Mouse (Mus musculus) lung, postnatal 0 days (tissue): ENCODE results near the gene Tmco3. TPM values are rescaled to one million over a fixed set of nuclear protein-coding genes. Genes with fewer than 3 reads are reported as not detected.
A peak's percentile ranks its signal among the peaks of the same experiment; 100 is the strongest.

Experiments used
- ATAC-seq: fragments of 200-750 bp; cut with Nextera tagmentation; 2 replicates; pipeline ENCODE4 v1.8.0; 2017; ENCODE audit warnings: moderate library complexity
- DNase-seq: peaks from one replicate; pipeline ENCODE4 v3.0.0-alpha.2; 2016; ENCODE audit warnings: low spot score
- H3K27ac ChIP-seq: fragments of 300-500 bp; sonication (generic); 2 replicates; pipeline ENCODE4 v1.5.1; 2014; ENCODE audit warnings: antibody characterized with exemption, mild to moderate bottlenecking, low read length, mixed read lengths
- H3K27me3 ChIP-seq: fragments of 300-500 bp; sonication (generic); replicated peaks from 2 replicates; pipeline ENCODE4 v1.6.1; 2014; ENCODE audit warnings: low read length, mixed read lengths; ENCODE audit not compliant: insufficient read depth
- H3K36me3 ChIP-seq: fragments of 300-500 bp; sonication (generic); 2 replicates; pipeline ENCODE4 v1.6.1; 2014; ENCODE audit warnings: low read length, mixed read lengths; ENCODE audit not compliant: insufficient read depth
- H3K4me1 ChIP-seq: fragments of 300-500 bp; sonication (generic); 2 replicates; pipeline ENCODE4 v1.6.1; 2014; ENCODE audit warnings: antibody characterized with exemption, low read depth, low read length, mixed read lengths; ENCODE audit not compliant: insufficient read depth
- H3K4me2 ChIP-seq: fragments of 300-500 bp; sonication (generic); replicated peaks from 2 replicates; pipeline ENCODE4 v1.6.1; 2014; ENCODE audit warnings: low read depth, mild to moderate bottlenecking, low read length, moderate library complexity, mixed read lengths
- H3K4me3 ChIP-seq: fragments of 300-500 bp; sonication (generic); 2 replicates; pipeline ENCODE4 v1.5.1; 2014; ENCODE audit warnings: low read depth, low read length
- H3K9ac ChIP-seq: fragments of 300-500 bp; sonication (generic); replicated peaks from 2 replicates; pipeline ENCODE4 v1.6.1; 2014; ENCODE audit warnings: low read depth, mild to moderate bottlenecking
- H3K9me3 ChIP-seq: fragments of 300-500 bp; sonication (generic); 2 replicates; pipeline ENCODE4 v1.6.1; 2016; ENCODE audit warnings: low read length, mixed read lengths
- CTCF ChIP-seq: IDR thresholded peaks from 2 replicates; pipeline ENCODE4 v1.5.1; 2016; ENCODE audit warnings: antibody characterized with exemption, mild to moderate bottlenecking
- EP300 ChIP-seq: IDR thresholded peaks from 2 replicates; pipeline ENCODE4 v1.6.1; 2016; ENCODE audit warnings: antibody characterized with exemption, mild to moderate bottlenecking, control low read depth
- WGBS: fragments of 180-500 bp; shearing (Covaris S2); extraction: QIAGEN DNeasy Blood & Tissue Kit; methylation state at CpG from one replicate; pipeline ENCODE4 v1.1.7; 2014; 5-methylcytosine and 5-hydroxymethylcytosine counted together
- polyA plus RNA-seq: library from polyadenylated mRNA; unstranded; fragments of >200 nt; fragmentation: Nextera tagmentation; extraction: Ambion mirVana; gene quantifications from 2 replicates; pipeline ENCODE4 v1.2.1, GENCODE M21; 2015

Gene Tmco3
- polyA plus RNA-seq, 1 experiment from 2014 or later: 26.1 TPM

DNA sequence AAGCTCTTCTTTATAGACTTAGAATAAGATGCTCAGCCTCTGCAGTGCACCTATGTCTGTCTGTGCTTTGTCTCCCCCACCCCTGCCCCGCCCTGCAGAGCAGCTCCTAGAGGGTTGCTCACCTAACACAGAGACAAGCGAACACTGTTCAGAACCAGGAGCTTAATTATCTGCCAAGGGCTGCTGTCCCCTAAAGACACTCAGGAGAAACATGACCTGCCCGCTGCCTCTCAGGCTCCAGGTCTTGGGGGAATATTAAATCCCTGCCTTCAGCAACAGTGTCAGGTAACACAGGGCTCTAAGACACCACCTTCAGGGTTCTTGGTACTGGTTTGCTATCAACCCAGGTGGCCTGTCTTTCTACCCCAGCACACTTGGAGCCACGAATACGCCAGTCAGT lies 34.6 kb upstream of the Tmco3 start:
- DNase-seq: no peak
- Histone ChIP-seq H3K9me3 (no peaks in the 10 kb centered on the region), H3K36me3 (no peaks in the 10 kb centered on the region; the same call in 1 of the 2 replicates), H3K4me3 (no peak overlapping the region), H3K4me2 (no peak overlapping the region), H3K4me1 (no peaks in the 10 kb centered on the region), H3K27ac (no peak overlapping the region), H3K9ac (no peak overlapping the region), H3K27me3 (no peaks in the 10 kb centered on the region)
- no peak for ATAC-seq
- TF ChIP-seq CTCF (no peak), EP300 (no peak)
- WGBS: 61% methylated on average over 5 of the region's 5 CpGs

DNA sequence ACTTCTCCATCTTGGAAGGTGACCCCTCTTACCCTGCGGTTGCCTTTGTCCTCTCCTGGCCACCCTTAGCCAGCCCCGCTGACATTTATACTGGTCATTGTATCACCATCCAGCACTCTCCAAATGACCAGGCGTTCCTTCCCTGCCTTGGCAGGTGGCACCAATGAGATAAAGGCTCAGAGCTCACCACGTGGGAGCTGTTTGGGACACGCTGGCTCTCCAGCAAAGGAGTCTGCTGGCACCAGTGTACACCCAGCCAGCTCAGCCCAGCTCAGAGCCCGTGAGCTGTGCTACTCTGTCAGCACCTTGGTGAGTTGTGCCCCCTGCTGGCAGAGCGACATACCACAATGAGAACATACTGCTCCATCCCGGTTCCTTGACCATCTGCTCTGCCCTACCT lies 34.0 kb upstream of the Tmco3 start, which contains the start of gene Adprhl1:
Adprhl1 (minus strand) TSS at position 144 of the 400 bp plus-strand sequence.
- ATAC-seq: peak; percentile 91
- Histone ChIP-seq H3K9ac (no peak within 1 kb of the TSS), H3K36me3 (no peaks in the 10 kb centered on the region; the same call in 1 of the 2 replicates), H3K27ac (no peak within 1 kb of the TSS), H3K9me3 (no peaks in the 10 kb centered on the region), H3K4me3 (no peak within 1 kb of the TSS), H3K4me1 (no peaks in the 10 kb centered on the region), H3K4me2 (no peak within 1 kb of the TSS), H3K27me3 (no peaks in the 10 kb centered on the region)
- 28% methylated on average over 8 of the region's 8 CpGs for WGBS
- DNase-seq: peak; percentile 76
- TF ChIP-seq CTCF: peak; percentile 82
- TF ChIP-seq EP300: no peak

DNA sequence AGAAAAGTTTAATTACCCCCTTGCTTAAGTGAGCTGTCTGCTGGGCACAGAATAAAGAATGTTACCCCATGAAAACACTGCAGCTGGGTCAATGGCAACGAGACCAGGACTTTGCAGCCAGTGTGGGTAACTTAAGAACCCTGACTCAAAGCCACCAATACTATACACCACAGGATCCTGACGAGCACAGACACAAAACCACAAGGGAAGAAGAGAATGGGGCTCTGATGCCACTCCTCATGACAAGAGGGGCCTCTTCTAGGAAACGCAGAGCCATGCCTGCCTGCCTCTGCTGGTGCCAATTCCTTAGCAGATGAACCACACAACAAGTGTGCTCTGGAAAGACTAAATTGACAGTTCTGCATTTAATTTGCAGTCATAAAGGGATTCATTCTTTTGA lies 24.6 kb upstream of the Tmco3 start:
- ATAC-seq: no peak
- WGBS: 77% methylated on average over 3 of the region's 3 CpGs
- no peak for TF ChIP-seq CTCF
- TF ChIP-seq EP300: no peak
- Histone ChIP-seq H3K27ac (no peak overlapping the region), H3K36me3 (no peaks in the 10 kb centered on the region), H3K9me3 (no peaks in the 10 kb centered on the region), H3K9ac (no peak overlapping the region), H3K27me3 (no peaks in the 10 kb centered on the region), H3K4me3 (no peak overlapping the region), H3K4me1 (no peaks in the 10 kb centered on the region), H3K4me2 (no peak overlapping the region)
- no peak for DNase-seq

GRCm38 (mm10) chr8:13267566-13267965 lies 20.4 kb upstream of the Tmco3 start:
- DNase-seq: peak; percentile 49
- Histone ChIP-seq H3K4me1 (no peaks in the 10 kb centered on the region), H3K9me3 (no peaks in the 10 kb centered on the region), H3K9ac (no peak overlapping the region), H3K27me3 (no peaks in the 10 kb centered on the region), H3K36me3 (peaks cover 6% of the 10 kb centered on the region; the same call in 1 of the 2 replicates), H3K27ac (no peak overlapping the region), H3K4me3 (no peak overlapping the region), H3K4me2 (no peak overlapping the region)
- TF ChIP-seq EP300 (no peak), CTCF (no peak)
- no peak for ATAC-seq
- 47% methylated on average over 2 of the region's 2 CpGs for WGBS

GRCm38 (mm10) chr8:13272834-13273233 lies 15.2 kb upstream of the Tmco3 start:
- Histone ChIP-seq H3K4me3 (no peak overlapping the region), H3K9me3 (no peaks in the 10 kb centered on the region), H3K27me3 (no peaks in the 10 kb centered on the region), H3K36me3 (peaks cover 6% of the 10 kb centered on the region; the same call in 1 of the 2 replicates), H3K9ac (no peak overlapping the region), H3K27ac (no peak overlapping the region), H3K4me2 (no peak overlapping the region), H3K4me1 (no peaks in the 10 kb centered on the region)
- TF ChIP-seq EP300 (peak; percentile 57), CTCF (no peak)
- DNase-seq: peak; percentile 77
- 63% methylated on average over 5 of the region's 5 CpGs for WGBS
- peak; percentile 94 for ATAC-seq

DNA sequence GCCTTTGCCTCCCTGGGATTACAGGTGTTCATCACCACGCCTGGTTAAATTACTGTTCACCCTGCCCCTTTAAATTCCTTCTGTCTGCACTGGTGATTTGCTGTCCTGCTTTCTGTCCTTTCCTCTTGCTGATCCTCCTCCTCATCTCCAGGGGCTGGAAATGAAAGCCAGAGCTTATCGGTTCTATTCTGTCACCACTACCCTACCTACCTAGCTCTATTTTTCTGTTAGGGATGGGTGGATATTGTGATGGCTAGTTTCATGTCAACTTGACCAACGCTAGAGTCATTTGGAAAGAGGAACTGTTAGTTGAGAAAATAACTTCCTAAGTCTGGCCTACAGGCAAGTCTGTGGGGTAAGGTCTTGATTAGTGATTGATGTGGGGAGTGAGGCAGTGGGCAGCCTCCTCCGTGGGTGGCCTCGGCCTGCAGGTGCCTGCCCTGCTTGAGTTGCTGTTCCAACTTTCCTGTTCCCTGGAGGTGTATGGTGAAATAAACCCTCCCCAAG lies 11.0 kb upstream of the Tmco3 start:
- H3K4me3 ChIP-seq: no peak overlapping the region
- H3K9ac ChIP-seq: no peak overlapping the region
- no peaks in the 10 kb centered on the region for H3K4me1 ChIP-seq
- DNase-seq (no peak), ATAC-seq (no peak)
- H3K27me3 ChIP-seq: no peaks in the 10 kb centered on the region
- H3K36me3 ChIP-seq: no peaks in the 10 kb centered on the region
- TF ChIP-seq EP300: no peak
- TF ChIP-seq CTCF: no peak
- no peak overlapping the region for H3K4me2 ChIP-seq
- no peak overlapping the region for H3K27ac ChIP-seq
- WGBS: 81% methylated on average over 5 of the region's 5 CpGs
- no peaks in the 10 kb centered on the region for H3K9me3 ChIP-seq

DNA sequence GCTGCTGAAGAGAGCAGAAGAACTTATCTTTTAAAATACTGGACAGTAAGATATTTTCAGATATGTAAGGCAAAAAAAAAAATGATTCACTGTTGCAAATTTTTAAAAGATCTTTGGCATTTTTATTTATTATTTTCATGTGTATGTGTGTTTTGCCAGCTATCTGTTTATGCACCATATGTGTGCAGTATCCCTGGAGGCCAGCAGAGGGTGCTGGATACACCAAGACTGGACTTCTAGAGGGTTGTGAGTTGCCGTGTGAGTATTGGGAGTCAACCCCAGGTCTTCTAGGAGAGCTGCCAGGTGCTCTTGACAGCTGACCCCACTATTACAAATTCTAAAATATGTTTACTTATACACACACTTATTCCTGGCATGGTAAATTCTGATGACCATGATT lies 4.8 kb upstream of the Tmco3 start:
- WGBS: 55% methylated on average over 1 of the region's 1 CpGs
- Histone ChIP-seq H3K4me3 (no peak overlapping the region), H3K36me3 (no peaks in the 10 kb centered on the region)

More for the DNA sequence above, 4.8 kb upstream of the Tmco3 start:
- peaks cover 5% of the 10 kb centered on the region; the same call in 1 of the 2 replicates for H3K4me1 ChIP-seq
- no peak overlapping the region for H3K9ac ChIP-seq
- no peaks in the 10 kb centered on the region for H3K9me3 ChIP-seq
- no peak overlapping the region for H3K4me2 ChIP-seq
- H3K27me3 ChIP-seq: no peaks in the 10 kb centered on the region
- no peak for TF ChIP-seq EP300
- peak; percentile 32 for TF ChIP-seq CTCF
- DNase-seq (no peak), ATAC-seq (no peak)
- H3K27ac ChIP-seq: no peak overlapping the region
